Mouse (Mus musculus): ENCODE results near the gene Slamf6. TPM values are rescaled to one million over a fixed set of nuclear protein-coding genes. Genes with fewer than 3 reads are reported as not detected.

The Slamf6 gene
- polyA plus RNA-seq, 1 experiment from 2014 or later = not detected

- Histone ChIP-seq H3K9ac (no peak overlapping the region), H3K27ac (no peak overlapping the region), H3K4me1 (no peaks in the 10 kb centered on the region), H3K9me3 (no peaks in the 10 kb centered on the region), H3K27me3 (no peaks in the 10 kb centered on the region), H3K4me2 (no peak overlapping the region), H3K4me3 (no peak overlapping the region), H3K36me3 (no peaks in the 10 kb centered on the region)
- ATAC-seq (ENCODE audit: insufficient number of reproducible peaks, low FRiP score, low TSS enrichment, low read depth) = no peak
- 63% methylated on average over 3 of the region's 3 CpGs for WGBS
Observed at GRCm38 (mm10) chr1:171983372-171984001, 66.2 kb downstream of the Slamf6 start.

GRCm38 (mm10) chr1:171984121-171984520 is 66.8 kb downstream of the Slamf6 start:
- no peak for ATAC-seq (ENCODE audit: insufficient number of reproducible peaks, low FRiP score, low TSS enrichment, low read depth)
- no peak overlapping the region for H3K4me3 ChIP-seq
- 93% methylated on average over 1 of the region's 1 CpGs for WGBS
- H3K9ac ChIP-seq = no peak overlapping the region
- no peaks in the 10 kb centered on the region for H3K36me3 ChIP-seq
- no peaks in the 10 kb centered on the region for H3K9me3 ChIP-seq
- H3K4me2 ChIP-seq = no peak overlapping the region
- no peaks in the 10 kb centered on the region for H3K4me1 ChIP-seq
- H3K27me3 ChIP-seq = no peaks in the 10 kb centered on the region
- no peak overlapping the region for H3K27ac ChIP-seq

GRCm38 (mm10) chr1:171991883-171992282 is 74.6 kb downstream of the Slamf6 start:
- ATAC-seq (ENCODE audit: insufficient number of reproducible peaks, low FRiP score, low TSS enrichment, low read depth) = no peak
- Histone ChIP-seq H3K9me3 (no peaks in the 10 kb centered on the region), H3K36me3 (no peaks in the 10 kb centered on the region), H3K4me1 (no peaks in the 10 kb centered on the region), H3K4me3 (no peak overlapping the region), H3K4me2 (no peak overlapping the region), H3K27ac (no peak overlapping the region), H3K9ac (no peak overlapping the region), H3K27me3 (no peaks in the 10 kb centered on the region)
- WGBS = 77% methylated on average over 2 of the region's 2 CpGs

GRCm38 (mm10) chr1:171992901-171993530 is 75.7 kb downstream of the Slamf6 start:
- ATAC-seq (ENCODE audit: insufficient number of reproducible peaks, low FRiP score, low TSS enrichment, low read depth) = no peak

GRCm38 (mm10) chr1:171994501-171994900 is 77.2 kb downstream of the Slamf6 start:
- no peak for ATAC-seq (ENCODE audit: insufficient number of reproducible peaks, low FRiP score, low TSS enrichment, low read depth)
- Histone ChIP-seq H3K27me3 (no peaks in the 10 kb centered on the region), H3K36me3 (no peaks in the 10 kb centered on the region), H3K27ac (no peak overlapping the region), H3K4me2 (no peak overlapping the region), H3K9ac (no peak overlapping the region), H3K9me3 (no peaks in the 10 kb centered on the region), H3K4me1 (no peaks in the 10 kb centered on the region), H3K4me3 (no peak overlapping the region)
- 85% methylated on average over 2 of the region's 2 CpGs for WGBS

More at GRCm38 (mm10) chr1:171992901-171993530, 75.7 kb downstream of the Slamf6 start:
- Histone ChIP-seq H3K4me3 (no peak overlapping the region), H3K9ac (no peak overlapping the region), H3K9me3 (no peaks in the 10 kb centered on the region), H3K4me2 (no peak overlapping the region), H3K27me3 (no peaks in the 10 kb centered on the region), H3K36me3 (no peaks in the 10 kb centered on the region), H3K4me1 (no peaks in the 10 kb centered on the region), H3K27ac (no peak overlapping the region)
- 84% methylated on average over 4 of the region's 4 CpGs for WGBS

GRCm38 (mm10) chr1:171994918-171995715 is 77.8 kb downstream of the Slamf6 start:
- Histone ChIP-seq H3K27me3 (no peaks in the 10 kb centered on the region), H3K9me3 (no peaks in the 10 kb centered on the region), H3K27ac (no peak overlapping the region), H3K36me3 (no peaks in the 10 kb centered on the region), H3K4me2 (no peak overlapping the region), H3K4me1 (no peaks in the 10 kb centered on the region), H3K9ac (no peak overlapping the region), H3K4me3 (no peak overlapping the region)
- ATAC-seq (ENCODE audit: insufficient number of reproducible peaks, low FRiP score, low TSS enrichment, low read depth) = no peak
- WGBS = 75% methylated on average over 11 of the region's 11 CpGs

- 75% methylated on average over 7 of the region's 7 CpGs for WGBS
- no peak overlapping the region for H3K27ac ChIP-seq
- no peaks in the 10 kb centered on the region for H3K4me1 ChIP-seq
- no peaks in the 10 kb centered on the region for H3K27me3 ChIP-seq
- ATAC-seq (ENCODE audit: insufficient number of reproducible peaks, low FRiP score, low TSS enrichment, low read depth) = no peak
- H3K36me3 ChIP-seq = no peaks in the 10 kb centered on the region; the same call in 1 of the 2 replicates
- H3K4me2 ChIP-seq = no peak overlapping the region
- H3K9me3 ChIP-seq = no peaks in the 10 kb centered on the region
- no peak overlapping the region for H3K9ac ChIP-seq
- H3K4me3 ChIP-seq = no peak overlapping the region
Observed at GRCm38 (mm10) chr1:171996701-171997100, 79.4 kb downstream of the Slamf6 start.

GRCm38 (mm10) chr1:171998820-171999597 is 81.7 kb downstream of the Slamf6 start:
- Histone ChIP-seq H3K9ac (no peak overlapping the region), H3K36me3 (peaks cover 15% of the 10 kb centered on the region), H3K27ac (no peak overlapping the region), H3K4me3 (no peak overlapping the region), H3K4me1 (no peaks in the 10 kb centered on the region), H3K27me3 (no peaks in the 10 kb centered on the region), H3K4me2 (no peak overlapping the region), H3K9me3 (no peaks in the 10 kb centered on the region)
- no peak for ATAC-seq (ENCODE audit: insufficient number of reproducible peaks, low FRiP score, low TSS enrichment, low read depth)
- 88% methylated on average over 13 of the region's 13 CpGs for WGBS

- Histone ChIP-seq H3K4me1 (no peaks in the 10 kb centered on the region), H3K27ac (no peak overlapping the region), H3K9me3 (no peaks in the 10 kb centered on the region), H3K27me3 (no peaks in the 10 kb centered on the region), H3K9ac (no peak overlapping the region), H3K36me3 (peaks cover 31% of the 10 kb centered on the region), H3K4me3 (no peak overlapping the region), H3K4me2 (no peak overlapping the region)
- no peak for ATAC-seq (ENCODE audit: insufficient number of reproducible peaks, low FRiP score, low TSS enrichment, low read depth)
- 56% methylated on average over 3 of the region's 3 CpGs for WGBS
Observed at GRCm38 (mm10) chr1:172000641-172001040, 83.3 kb downstream of the Slamf6 start.

- no peak overlapping the region for H3K4me2 ChIP-seq
- WGBS = 80% methylated on average over 12 of the region's 12 CpGs
- H3K4me3 ChIP-seq = no peak overlapping the region
- no peaks in the 10 kb centered on the region for H3K27me3 ChIP-seq
- peaks cover 40% of the 10 kb centered on the region for H3K36me3 ChIP-seq
- no peaks in the 10 kb centered on the region for H3K4me1 ChIP-seq
- no peak overlapping the region for H3K9ac ChIP-seq
- no peaks in the 10 kb centered on the region for H3K9me3 ChIP-seq
- no peak overlapping the region for H3K27ac ChIP-seq
- no peak for ATAC-seq (ENCODE audit: insufficient number of reproducible peaks, low FRiP score, low TSS enrichment, low read depth)
Observed at GRCm38 (mm10) chr1:172001665-172002064, 84.3 kb downstream of the Slamf6 start.
